Mouse (Mus musculus) lung, postnatal 36 days (tissue): ENCODE measurements around the gene Aff1.
A peak's percentile ranks its signal among the peaks of the same experiment; 100 is the strongest.

ENCODE experiments used
- DNase-seq: peaks from one replicate; pipeline ENCODE4 v3.0.0; 2022; ENCODE audit warnings: mixed read lengths

The Aff1 gene

GRCm38 (mm10) chr5:103776842-103777241, 84.7 kb downstream of the Aff1 start:
- DNase-seq = no peak

GRCm38 (mm10) chr5:103777446-103777845, 85.3 kb downstream of the Aff1 start:
- no peak for DNase-seq

GRCm38 (mm10) chr5:103778314-103779117, 86.3 kb downstream of the Aff1 start:
- peak; percentile 81 for DNase-seq

- no peak for DNase-seq
Observed at GRCm38 (mm10) chr5:103779836-103780235, 87.7 kb downstream of the Aff1 start.

- no peak for DNase-seq
Observed at GRCm38 (mm10) chr5:103780266-103780665, 88.1 kb downstream of the Aff1 start.

GRCm38 (mm10) chr5:103780836-103781235, 88.7 kb downstream of the Aff1 start:
- peak; percentile 77 for DNase-seq

- no peak for DNase-seq
Observed at GRCm38 (mm10) chr5:103783086-103783668, 91.0 kb downstream of the Aff1 start.

GRCm38 (mm10) chr5:103786096-103786495, 93.9 kb downstream of the Aff1 start:
- DNase-seq = no peak

- DNase-seq = peak; percentile 71
Observed at GRCm38 (mm10) chr5:103788476-103788875, 96.3 kb downstream of the Aff1 start.

- peak; percentile 85 for DNase-seq
Observed at GRCm38 (mm10) chr5:103788976-103789375, 96.8 kb downstream of the Aff1 start.

- DNase-seq = peak; percentile 56
Observed at GRCm38 (mm10) chr5:103789619-103790116, 97.5 kb downstream of the Aff1 start.

- no peak for DNase-seq
Observed at GRCm38 (mm10) chr5:103791741-103792140, 99.6 kb downstream of the Aff1 start.

- DNase-seq = no peak
Observed at GRCm38 (mm10) chr5:103795121-103795520, 102.9 kb downstream of the Aff1 start.

GRCm38 (mm10) chr5:103796035-103796434, 103.9 kb downstream of the Aff1 start:
- DNase-seq = no peak

GRCm38 (mm10) chr5:103797774-103798173, 105.6 kb downstream of the Aff1 start:
- DNase-seq = no peak

- DNase-seq = no peak
Observed at GRCm38 (mm10) chr5:103799438-103799837, 107.3 kb downstream of the Aff1 start.

GRCm38 (mm10) chr5:103800009-103800408, 107.8 kb downstream of the Aff1 start:
- DNase-seq = no peak

- DNase-seq = no peak
Observed at GRCm38 (mm10) chr5:103803386-103803785, 111.2 kb downstream of the Aff1 start.

GRCm38 (mm10) chr5:103803927-103804590, 111.9 kb downstream of the Aff1 start:
- DNase-seq = peak; percentile 80

- no peak for DNase-seq
Observed at GRCm38 (mm10) chr5:103806851-103807578, 114.8 kb downstream of the Aff1 start.

- no peak for DNase-seq
Observed at GRCm38 (mm10) chr5:103807637-103808312, 115.6 kb downstream of the Aff1 start.

GRCm38 (mm10) chr5:103809674-103810330, 117.6 kb downstream of the Aff1 start:
- DNase-seq = no peak
